Mouse (Mus musculus) T-helper 17 cell (primary cell): ENCODE results near the gene Hist2h2aa2.

Experiments used
- in situ Hi-C, 2 experiments: fragments of 300-600 bp; cut with MboI, MseI; formaldehyde crosslinking; loops; 1 replicate in 1 of 2; 2 replicates in 1 of 2; pipeline ENCODE4 v1.15.1; 2025; ENCODE audit warnings: high pct_unique_total_duplicates in 2 of 2

The Hist2h2aa2 gene

GRCm38 (mm10) chr3:96262216-96262875, 22.3 kb upstream of the Hist2h2aa2 start:
- in situ Hi-C loops: no loop called here

GRCm38 (mm10) chr3:96261623-96262022, 21.5 kb upstream of the Hist2h2aa2 start:
- in situ Hi-C loops: no loop called here

DNA sequence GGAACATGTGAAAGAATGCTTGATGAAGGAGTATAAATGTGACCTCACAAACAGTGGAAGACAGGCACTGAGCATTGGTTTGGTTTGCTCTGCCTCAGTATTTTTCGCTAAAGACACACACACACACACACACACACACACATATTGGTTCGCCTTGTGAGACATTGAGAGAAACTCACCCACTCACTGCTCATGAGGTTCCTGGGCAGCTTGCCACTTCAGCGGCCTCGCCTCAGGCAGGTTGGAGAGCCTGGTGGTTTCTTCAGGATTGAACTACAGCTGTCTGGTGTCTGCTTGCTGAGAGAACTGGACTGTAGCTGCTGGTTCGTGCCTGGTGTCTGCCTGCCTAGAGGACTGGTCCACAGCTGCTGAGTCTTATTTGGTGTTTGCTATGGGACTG, 20.1 kb upstream of the Hist2h2aa2 start:
- in situ Hi-C loops: no loop called here

- in situ Hi-C loops: no loop called here
Measured at GRCm38 (mm10) chr3:96257190-96257589, 17.1 kb upstream of the Hist2h2aa2 start.

GRCm38 (mm10) chr3:96255926-96256593, 16.0 kb upstream of the Hist2h2aa2 start:
- in situ Hi-C loops: no loop called here

- in situ Hi-C loops: no loop called here
Measured at GRCm38 (mm10) chr3:96254683-96255355, 14.7 kb upstream of the Hist2h2aa2 start.

- in situ Hi-C loops: no loop called here
Measured at GRCm38 (mm10) chr3:96251787-96252186, 11.7 kb upstream of the Hist2h2aa2 start.

DNA sequence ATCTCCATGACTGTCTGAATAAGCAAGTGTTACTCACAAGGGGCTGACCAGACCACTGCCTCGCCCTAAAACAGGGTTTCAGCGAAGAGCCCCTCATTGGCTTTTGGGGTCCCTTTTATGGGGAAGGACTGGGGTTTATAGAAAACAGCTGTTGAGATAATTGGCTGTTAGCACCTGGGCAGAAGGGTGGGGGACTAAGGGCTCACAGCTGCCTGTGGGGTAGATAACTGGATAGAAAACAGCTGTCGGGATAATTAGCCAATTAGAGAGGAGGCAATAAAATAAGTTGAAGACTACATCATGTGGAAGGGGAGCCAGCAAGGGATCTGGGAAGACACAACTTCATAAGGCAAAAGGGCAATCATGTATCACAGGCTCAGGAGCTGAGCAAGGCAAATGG, 10.8 kb upstream of the Hist2h2aa2 start:
- in situ Hi-C loops: no loop called here

DNA sequence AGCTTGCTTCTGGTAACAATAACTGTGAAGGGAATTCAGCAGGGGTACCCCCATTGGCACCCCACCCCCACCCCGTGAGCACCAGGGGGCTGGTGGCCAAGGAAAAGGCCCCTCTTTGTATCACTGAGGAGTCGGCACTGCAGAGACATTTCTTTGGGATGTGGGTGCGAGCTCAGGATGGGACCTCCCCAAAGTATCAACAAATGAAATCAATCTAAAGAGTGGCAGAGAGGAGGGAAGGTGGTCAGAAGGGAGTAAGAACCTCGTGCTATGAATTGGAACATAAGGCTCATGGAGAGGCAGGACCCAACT, 8.9 kb upstream of the Hist2h2aa2 start:
- in situ Hi-C loops: loop anchor here in 1 of 2 experiments (25.0 kb wide), 1 partner anchor 1137 kb away; the partner anchor contains the start of genes Pip5k1a, Tmod4 and Vps72

- in situ Hi-C loops: loop anchor here in 1 of 2 experiments (25.0 kb wide), 1 partner anchor 1136 kb away; the partner anchor contains the start of genes Pip5k1a, Tmod4 and Vps72
Measured at GRCm38 (mm10) chr3:96248141-96249033, 8.3 kb upstream of the Hist2h2aa2 start.

DNA sequence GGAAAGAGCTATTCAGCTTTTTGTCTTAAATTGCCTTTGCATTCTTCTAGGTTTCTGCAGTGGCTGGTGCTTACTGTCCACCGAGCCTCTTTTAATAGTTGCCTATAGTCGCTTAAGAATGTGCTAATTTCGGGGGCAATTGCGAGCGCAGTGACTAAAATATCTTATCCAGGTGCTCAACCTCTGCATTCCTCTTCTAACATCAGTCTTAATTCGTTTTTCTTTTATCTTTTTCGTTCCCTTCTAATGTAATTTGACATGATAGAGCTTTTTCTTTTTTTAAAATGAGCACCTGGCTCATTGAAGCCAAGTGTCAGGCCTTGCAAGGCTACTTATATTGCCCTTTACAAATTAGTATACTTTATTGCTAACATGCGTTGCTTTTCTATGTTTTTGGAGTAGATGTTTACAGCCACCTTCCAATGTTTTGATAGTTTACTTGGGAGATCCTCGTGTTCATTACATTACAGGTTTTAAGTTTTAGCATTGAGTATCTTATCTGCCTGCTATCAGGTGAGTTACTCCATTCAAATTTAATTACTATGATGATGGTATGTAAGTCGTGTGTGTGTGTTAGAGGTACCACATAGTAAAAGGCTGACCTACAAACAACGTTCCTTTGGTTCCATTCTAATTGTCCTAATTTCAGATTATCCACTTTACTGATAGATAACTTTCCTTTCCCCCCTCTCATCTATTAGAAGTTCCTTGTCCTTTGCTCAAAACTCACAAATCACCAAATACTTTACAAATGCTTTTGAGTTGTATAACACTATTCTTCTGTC, 7.5 kb upstream of the Hist2h2aa2 start:
- in situ Hi-C loops: loop anchor here in 1 of 2 experiments (25.0 kb wide), 1 partner anchor 1135 kb away; the partner anchor contains the start of genes Pip5k1a, Tmod4 and Vps72

DNA sequence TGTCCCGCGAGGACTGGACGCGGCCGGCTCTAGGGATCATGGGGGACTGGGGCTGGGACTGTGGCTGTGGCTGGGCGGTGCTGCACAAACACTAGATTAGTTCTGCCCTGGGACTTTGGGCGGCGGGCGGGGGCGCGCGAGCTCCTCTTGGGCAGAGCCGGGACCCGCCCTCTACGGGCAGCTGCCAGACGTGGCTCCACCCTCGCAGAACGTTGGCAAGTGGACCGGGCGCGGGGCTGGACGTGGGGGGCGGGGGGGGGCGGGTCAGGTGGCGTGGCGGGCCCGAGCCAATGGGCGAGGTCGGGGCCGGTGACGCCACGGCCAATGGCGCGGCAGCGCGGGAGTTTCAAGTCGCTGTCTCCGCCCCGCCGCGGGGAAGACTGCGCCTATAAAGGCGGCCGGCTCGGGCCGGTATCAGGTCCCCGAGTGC, 6.4 kb upstream of the Hist2h2aa2 start, which contains the start of gene Hist2h3c1:
Hist2h3c1 (plus strand) TSS at position 259 of the 430 bp plus-strand sequence.
- in situ Hi-C loops: loop anchor here in 1 of 2 experiments (25.0 kb wide), 1 partner anchor 1134 kb away; the partner anchor contains the start of genes Pip5k1a, Tmod4 and Vps72

GRCm38 (mm10) chr3:96246018-96246417, 5.9 kb upstream of the Hist2h2aa2 start:
- in situ Hi-C loops: loop anchor here in 1 of 2 experiments (25.0 kb wide), 1 partner anchor 1134 kb away; the partner anchor contains the start of genes Pip5k1a, Tmod4 and Vps72

DNA sequence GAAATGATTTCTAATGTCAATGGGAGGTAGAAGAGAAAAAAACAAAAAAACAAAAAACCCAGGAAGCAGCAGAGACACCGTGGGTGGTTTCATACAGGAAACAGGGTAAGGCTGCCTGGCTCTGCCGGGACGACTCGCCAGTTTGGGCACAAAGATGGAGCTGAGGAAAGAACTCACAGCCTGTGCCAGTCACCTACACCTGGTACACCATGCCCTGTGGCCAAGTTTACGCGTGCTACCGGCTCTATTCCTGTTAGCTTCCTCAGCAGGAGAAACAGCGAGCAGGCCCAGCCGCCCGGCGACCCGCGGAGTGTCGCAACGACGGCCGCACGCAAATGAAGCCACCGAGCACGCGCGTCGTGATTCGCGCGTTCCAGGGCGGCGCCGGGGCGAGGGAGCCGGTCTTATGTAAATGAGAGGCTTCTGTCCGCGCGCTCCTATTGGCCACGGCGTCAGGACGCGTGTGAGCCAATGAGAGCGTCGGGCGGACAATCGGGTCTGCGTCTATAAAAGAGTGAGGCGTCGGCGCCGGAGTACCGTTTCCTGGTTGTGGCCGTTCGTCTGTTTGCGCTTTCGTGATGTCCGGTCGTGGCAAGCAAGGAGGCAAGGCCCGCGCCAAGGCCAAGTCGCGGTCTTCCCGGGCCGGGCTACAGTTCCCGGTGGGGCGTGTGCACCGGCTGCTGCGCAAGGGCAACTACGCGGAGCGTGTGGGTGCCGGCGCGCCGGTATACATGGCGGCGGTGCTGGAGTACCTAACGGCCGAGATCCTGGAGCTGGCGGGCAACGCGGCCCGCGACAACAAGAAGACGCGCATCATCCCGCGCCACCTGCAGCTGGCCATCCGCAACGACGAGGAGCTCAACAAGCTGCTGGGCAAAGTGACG, 5.2 kb upstream of the Hist2h2aa2 start, which contains the start of gene Hist2h2aa1:
Hist2h2aa1 (plus strand) TSS at position 495 of the 884 bp plus-strand sequence.
- in situ Hi-C loops: loop anchor here in 1 of 2 experiments (25.0 kb wide), 1 partner anchor 1133 kb away; the partner anchor contains the start of genes Pip5k1a, Tmod4 and Vps72

DNA sequence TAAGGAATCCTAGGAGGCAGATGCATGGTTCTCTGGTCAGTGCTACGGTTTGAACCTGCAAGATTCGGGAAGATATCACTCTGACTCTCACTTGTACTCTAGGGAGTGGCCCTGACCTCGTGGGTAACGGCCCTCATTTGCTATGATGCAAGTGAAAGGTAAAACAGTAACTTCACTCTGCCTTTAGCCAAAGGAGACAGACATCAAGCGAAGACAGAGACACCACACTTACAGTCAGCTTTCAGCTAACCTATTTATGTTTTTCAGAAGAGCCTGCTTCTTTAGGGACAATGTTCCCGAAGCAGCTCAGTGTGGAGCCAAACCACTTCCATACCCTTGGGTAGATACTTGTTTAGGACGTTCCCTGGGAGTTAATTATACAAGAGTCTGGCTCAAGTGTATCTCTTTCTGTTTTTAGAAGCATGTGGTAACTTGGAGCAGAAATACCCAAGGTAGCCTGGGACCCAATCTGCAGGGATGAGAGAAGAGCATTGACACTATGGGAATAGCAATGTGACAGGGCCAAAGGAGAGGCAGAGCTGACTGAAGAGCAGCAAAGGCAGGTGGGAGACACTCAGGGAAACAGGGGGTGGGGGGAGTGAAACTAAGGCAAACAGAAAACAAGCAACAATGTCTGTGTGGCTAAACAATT, 4.0 kb upstream of the Hist2h2aa2 start:
- in situ Hi-C loops: loop anchor here in 1 of 2 experiments (25.0 kb wide), 1 partner anchor 1132 kb away; the partner anchor contains the start of genes Pip5k1a, Tmod4 and Vps72

DNA sequence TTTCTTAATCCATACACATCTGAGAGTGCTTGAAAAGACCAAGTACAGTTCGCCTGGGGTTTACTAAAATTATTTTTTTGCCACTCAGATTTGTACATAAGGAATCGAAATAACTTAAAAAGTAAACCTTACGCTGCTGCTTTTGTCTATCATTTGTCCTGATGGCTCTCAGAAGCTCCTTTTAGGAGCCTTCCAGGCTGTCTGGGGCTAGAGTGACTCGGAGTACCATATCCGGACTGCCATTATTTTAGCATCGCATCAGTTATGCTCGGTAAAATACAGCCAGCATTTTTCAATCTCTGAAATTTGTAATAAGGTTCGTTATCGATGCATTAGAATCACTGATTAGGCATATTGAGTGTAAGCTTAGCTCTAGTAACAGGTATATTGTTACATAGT, 722 bp upstream of the Hist2h2aa2 start:
- in situ Hi-C loops: loop anchor here in 1 of 2 experiments (25.0 kb wide), 1 partner anchor 1128 kb away; the partner anchor contains the start of genes Pip5k1a, Tmod4 and Vps72

DNA sequence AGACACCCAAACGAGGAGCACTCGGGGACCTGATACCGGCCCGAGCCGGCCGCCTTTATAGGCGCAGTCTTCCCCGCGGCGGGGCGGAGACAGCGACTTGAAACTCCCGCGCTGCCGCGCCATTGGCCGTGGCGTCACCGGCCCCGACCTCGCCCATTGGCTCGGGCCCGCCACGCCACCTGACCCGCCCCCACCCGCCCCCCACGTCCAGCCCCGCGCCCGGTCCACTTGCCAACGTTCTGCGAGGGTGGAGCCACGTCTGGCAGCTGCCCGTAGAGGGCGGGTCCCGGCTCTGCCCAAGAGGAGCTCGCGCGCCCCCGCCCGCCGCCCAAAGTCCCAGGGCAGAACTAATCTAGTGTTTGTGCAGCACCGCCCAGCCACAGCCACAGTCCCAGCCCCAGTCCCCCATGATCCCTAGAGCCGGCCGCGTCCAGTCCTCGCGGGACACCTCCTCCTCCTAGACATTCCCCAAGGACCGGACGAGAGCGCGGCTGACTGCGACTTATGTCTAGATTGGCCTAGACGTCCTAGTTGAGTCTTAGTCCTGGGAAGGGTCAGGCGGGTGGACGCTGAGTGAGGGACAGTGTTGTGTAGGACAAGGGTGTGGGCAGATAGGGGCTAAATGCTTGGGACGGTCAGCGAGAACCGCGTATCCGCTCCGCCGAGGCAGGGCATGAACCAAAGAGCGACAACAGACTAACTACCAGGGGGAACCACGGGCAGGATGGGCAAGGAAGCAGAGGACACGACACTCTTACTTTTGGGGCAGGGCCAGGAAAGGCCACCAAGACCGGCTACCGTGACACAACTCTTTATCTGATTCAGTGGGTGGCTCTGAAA, 902 bp downstream of the Hist2h2aa2 start, which contains the start of gene Hist2h3c2:
Hist2h3c2 (minus strand) TSS at position 174 of the 840 bp plus-strand sequence.
- in situ Hi-C loops: loop anchor here (10.0 to 25.0 kb wide), 2 partner anchors 584 to 1127 kb away; partner anchors contain the start of genes Mcl1 (in 1 of the 2), Pip5k1a (in 1 of the 2), Tmod4 (in 1 of the 2) and Vps72 (in 1 of the 2)
